Mouse (Mus musculus) ES-E14 (cell line): ENCODE measurements around the gene Prkch.

Experiments
- HCFC1 ChIP-seq: IDR thresholded peaks from 2 replicates; pipeline ENCODE4 v1.6.1; 2012; ENCODE audit warnings: low read length, inconsistent platforms, borderline replicate concordance; ENCODE audit not compliant: insufficient read depth
- ZC3H11A ChIP-seq: IDR thresholded peaks from 2 replicates; pipeline ENCODE4 v1.6.1; 2012; ENCODE audit warnings: low read depth, mild to moderate bottlenecking, inconsistent platforms, low read length, borderline replicate concordance

DNA sequence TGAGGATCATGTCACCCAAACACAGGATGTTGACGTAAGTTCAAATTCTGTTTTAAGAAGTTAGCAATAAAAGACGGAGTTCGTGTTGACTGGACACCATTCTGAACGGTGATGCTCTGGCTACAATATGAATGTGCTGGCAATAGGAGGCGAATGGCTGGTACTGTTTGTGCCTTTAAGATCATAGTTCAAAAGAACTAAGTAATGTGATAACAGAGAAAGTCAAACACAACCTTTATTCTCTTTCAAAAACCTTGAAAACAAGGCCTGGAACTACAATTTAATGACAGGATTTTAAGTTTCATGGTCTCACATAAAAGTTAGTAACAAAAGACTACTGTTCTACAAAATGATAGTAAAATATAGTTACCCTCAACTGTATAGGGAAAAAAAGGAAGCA is 41.4 kb upstream of the Prkch start:
- TF ChIP-seq HCFC1, result no peak
- TF ChIP-seq ZC3H11A, result no peak
